Mouse (Mus musculus): ENCODE results near the gene Habp4. TPM values are rescaled to one million over a fixed set of nuclear protein-coding genes. Genes with fewer than 3 reads are reported as not detected.

Gene Habp4
- total and polyA plus RNA-seq, 2 experiments from 2014 or later, result 37.7 to 41.1 TPM

- 55% methylated on average over 2 of the region's 2 CpGs for WGBS
- Histone ChIP-seq H3K9ac (no peak overlapping the region), H3K9me3 (ENCODE audit: low read length) (no peaks in the 10 kb centered on the region), H3K4me1 (ENCODE audit: insufficient read depth) (peaks cover 3% of the 10 kb centered on the region; the same call in 1 of the 2 replicates), H3K27me3 (ENCODE audit: insufficient read depth, low read length) (peaks cover 7% of the 10 kb centered on the region; the same call in 1 of the 2 replicates), H3K27ac (ENCODE audit: low read depth, low read length) (no peak overlapping the region), H3K4me2 (ENCODE audit: low read depth) (no peak overlapping the region), H3K36me3 (ENCODE audit: insufficient read depth) (no peaks in the 10 kb centered on the region), H3K4me3 (ENCODE audit: low read depth, low read length) (no peak overlapping the region)
- no peak for TF ChIP-seq CTCF (IDR thresholded peaks at IDR 0.05; ENCODE audit: low read depth)
- no peak for ATAC-seq
- no peak for DNase-seq
Observed at GRCm38 (mm10) chr13:64154651-64155050, 7.0 kb upstream of the Habp4 start.

- TF ChIP-seq CTCF (IDR thresholded peaks at IDR 0.05; ENCODE audit: low read depth), result peak; percentile 52
- DNase-seq, result peak; percentile 4
- no peak for ATAC-seq
Observed at GRCm38 (mm10) chr13:64155171-64155571, 6.5 kb upstream of the Habp4 start.

DNA sequence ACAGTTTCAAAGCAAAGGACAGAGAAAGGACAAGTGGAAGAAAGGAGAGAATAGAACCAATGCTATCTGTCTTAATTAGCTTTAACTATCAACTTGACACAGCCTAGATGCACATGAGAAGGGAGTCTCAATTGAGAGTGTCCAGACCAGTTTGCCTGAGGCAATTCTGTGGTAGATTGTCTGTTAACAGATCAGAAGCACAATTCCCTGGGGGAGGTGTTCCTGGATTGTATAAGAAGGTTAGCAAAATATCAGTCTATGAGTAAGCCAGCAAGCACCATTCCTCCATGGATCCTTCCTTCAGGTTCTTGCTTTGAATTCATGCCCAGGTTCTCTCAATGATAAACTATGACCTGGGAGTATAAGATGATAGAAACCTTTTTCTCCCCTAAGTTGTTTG, 4.7 kb upstream of the Habp4 start:
- DNase-seq, result no peak
- H3K4me2 ChIP-seq (ENCODE audit: low read depth), result no peak overlapping the region
- no peak for TF ChIP-seq CTCF (IDR thresholded peaks at IDR 0.05; ENCODE audit: low read depth)

More at GRCm38 (mm10) chr13:64155171-64155571, 6.5 kb upstream of the Habp4 start:
- 17% methylated on average over 1 of the region's 1 CpGs for WGBS
- no peaks in the 10 kb centered on the region for H3K9me3 ChIP-seq (ENCODE audit: low read length)
- H3K4me1 ChIP-seq (ENCODE audit: insufficient read depth), result peaks cover 3% of the 10 kb centered on the region; the same call in 1 of the 2 replicates
- no peak overlapping the region for H3K9ac ChIP-seq
- no peak overlapping the region for H3K27ac ChIP-seq (ENCODE audit: low read depth, low read length)
- H3K4me2 ChIP-seq (ENCODE audit: low read depth), result no peak overlapping the region
- no peaks in the 10 kb centered on the region for H3K36me3 ChIP-seq (ENCODE audit: insufficient read depth)
- H3K4me3 ChIP-seq (ENCODE audit: low read depth, low read length), result no peak overlapping the region
- peaks cover 7% of the 10 kb centered on the region; the same call in 1 of the 2 replicates for H3K27me3 ChIP-seq (ENCODE audit: insufficient read depth, low read length)

DNA sequence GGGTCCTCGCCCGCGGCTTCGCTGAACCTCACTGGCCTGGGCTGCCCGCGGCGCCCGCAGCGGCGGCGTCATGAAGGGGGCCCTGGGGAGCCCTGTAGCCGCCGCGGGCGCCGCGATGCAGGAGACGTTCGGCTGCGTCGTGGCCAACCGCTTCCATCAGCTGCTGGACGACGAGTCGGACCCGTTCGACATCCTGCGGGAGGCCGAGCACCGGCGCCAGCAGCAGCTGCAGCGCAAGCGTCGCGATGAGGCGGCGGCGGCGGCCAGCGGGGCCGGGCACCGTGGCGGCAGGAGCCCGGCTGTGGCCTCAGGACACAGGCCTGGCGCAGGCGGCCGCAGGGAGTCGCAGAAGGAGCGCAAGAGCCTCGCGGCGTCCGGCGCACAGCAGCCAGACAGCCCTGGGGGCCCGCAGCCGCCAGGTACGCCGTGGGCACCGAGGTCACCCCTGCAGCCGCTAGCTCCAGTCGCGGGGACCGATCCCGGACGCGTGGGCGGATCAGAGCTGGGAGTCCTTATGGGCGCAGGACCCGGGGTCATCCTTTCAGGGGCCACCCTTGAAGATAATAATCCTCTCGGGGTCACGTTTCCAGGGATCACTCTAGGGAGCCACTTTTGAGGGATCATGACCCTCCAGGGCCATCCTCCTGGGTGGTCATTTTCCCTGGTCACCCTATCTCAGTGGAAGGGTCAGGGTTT, 440 bp downstream of the Habp4 start:
- no peaks in the 10 kb centered on the region for H3K9me3 ChIP-seq (ENCODE audit: low read length)
- no peaks in the 10 kb centered on the region for H3K4me1 ChIP-seq (ENCODE audit: insufficient read depth)
- no peak for TF ChIP-seq CTCF (IDR thresholded peaks at IDR 0.05; ENCODE audit: low read depth)
- peak overlapping the region; percentile 85 for H3K9ac ChIP-seq
- WGBS, result 2% methylated on average over 63 of the region's 71 CpGs
- no peak for DNase-seq
- peak; percentile 47 for ATAC-seq
- H3K36me3 ChIP-seq (ENCODE audit: insufficient read depth), result no peaks in the 10 kb centered on the region
- H3K4me3 ChIP-seq (ENCODE audit: low read depth, low read length), result peak overlapping the region; percentile 78
- H3K27ac ChIP-seq (ENCODE audit: low read depth, low read length), result peak overlapping the region; percentile 85
- H3K4me2 ChIP-seq (ENCODE audit: low read depth), result peak overlapping the region; percentile 98
- H3K27me3 ChIP-seq (ENCODE audit: insufficient read depth, low read length), result peaks cover under 1% of the 10 kb centered on the region; the same call in 1 of the 2 replicates

More for the DNA sequence above, 4.7 kb upstream of the Habp4 start:
- H3K27me3 ChIP-seq (ENCODE audit: insufficient read depth, low read length), result peaks cover 7% of the 10 kb centered on the region; the same call in 1 of the 2 replicates
- H3K36me3 ChIP-seq (ENCODE audit: insufficient read depth), result no peaks in the 10 kb centered on the region
- H3K9ac ChIP-seq, result no peak overlapping the region
- H3K9me3 ChIP-seq (ENCODE audit: low read length), result no peaks in the 10 kb centered on the region
- H3K4me1 ChIP-seq (ENCODE audit: insufficient read depth), result no peaks in the 10 kb centered on the region
- no peak for ATAC-seq
- H3K27ac ChIP-seq (ENCODE audit: low read depth, low read length), result no peak overlapping the region
- H3K4me3 ChIP-seq (ENCODE audit: low read depth, low read length), result no peak overlapping the region

DNA sequence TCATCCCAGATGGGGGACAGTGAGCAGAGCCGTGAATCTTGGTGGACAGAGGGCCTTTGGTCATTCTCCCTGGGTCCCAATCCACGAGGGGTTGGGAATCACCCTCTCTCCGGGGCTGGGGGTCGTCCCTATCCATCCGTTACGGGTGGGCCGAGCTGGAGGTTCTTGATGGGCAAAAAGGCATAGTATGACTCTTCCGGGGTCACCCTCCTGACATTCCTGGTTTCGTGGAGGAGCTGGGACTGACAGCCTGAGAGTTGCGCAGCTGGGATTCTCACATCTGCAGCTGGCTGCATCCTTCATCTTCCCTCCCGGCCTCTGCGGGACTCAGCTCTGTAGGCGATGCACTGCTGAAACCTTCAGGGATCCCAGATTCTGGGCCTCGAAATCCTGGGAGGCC, 1.0 kb downstream of the Habp4 start:
- no peak for ATAC-seq
- 1% methylated on average over 14 of the region's 14 CpGs for WGBS
- TF ChIP-seq CTCF (IDR thresholded peaks at IDR 0.05; ENCODE audit: low read depth), result no peak

GRCm38 (mm10) chr13:64163147-64163715, 1.6 kb downstream of the Habp4 start:
- H3K9me3 ChIP-seq (ENCODE audit: low read length), result peaks cover 6% of the 10 kb centered on the region
- WGBS, result 35% methylated on average over 13 of the region's 13 CpGs
- H3K9ac ChIP-seq, result peak overlapping the region; percentile 85
- no peak for ATAC-seq
- no peak for TF ChIP-seq CTCF (IDR thresholded peaks at IDR 0.05; ENCODE audit: low read depth)
- H3K27me3 ChIP-seq (ENCODE audit: insufficient read depth, low read length), result no peaks in the 10 kb centered on the region
- no peaks in the 10 kb centered on the region for H3K36me3 ChIP-seq (ENCODE audit: insufficient read depth)
- H3K4me2 ChIP-seq (ENCODE audit: low read depth), result peak overlapping the region; percentile 98
- peak; percentile 2 for DNase-seq
- H3K27ac ChIP-seq (ENCODE audit: low read depth, low read length), result no peak overlapping the region
- peak overlapping the region; percentile 78 for H3K4me3 ChIP-seq (ENCODE audit: low read depth, low read length)
- no peaks in the 10 kb centered on the region for H3K4me1 ChIP-seq (ENCODE audit: insufficient read depth)

More for the DNA sequence above, 1.0 kb downstream of the Habp4 start:
- peak overlapping the region; percentile 85 for H3K9ac ChIP-seq
- no peaks in the 10 kb centered on the region for H3K27me3 ChIP-seq (ENCODE audit: insufficient read depth, low read length)
- no peaks in the 10 kb centered on the region for H3K36me3 ChIP-seq (ENCODE audit: insufficient read depth)
- no peaks in the 10 kb centered on the region for H3K4me1 ChIP-seq (ENCODE audit: insufficient read depth)
- peaks cover 4% of the 10 kb centered on the region; the same call in 1 of the 2 replicates for H3K9me3 ChIP-seq (ENCODE audit: low read length)
- DNase-seq, result peak; percentile 31
- peak overlapping the region; percentile 78 for H3K4me3 ChIP-seq (ENCODE audit: low read depth, low read length)
- peak overlapping the region; percentile 98 for H3K4me2 ChIP-seq (ENCODE audit: low read depth)
- no peak overlapping the region for H3K27ac ChIP-seq (ENCODE audit: low read depth, low read length)

DNA sequence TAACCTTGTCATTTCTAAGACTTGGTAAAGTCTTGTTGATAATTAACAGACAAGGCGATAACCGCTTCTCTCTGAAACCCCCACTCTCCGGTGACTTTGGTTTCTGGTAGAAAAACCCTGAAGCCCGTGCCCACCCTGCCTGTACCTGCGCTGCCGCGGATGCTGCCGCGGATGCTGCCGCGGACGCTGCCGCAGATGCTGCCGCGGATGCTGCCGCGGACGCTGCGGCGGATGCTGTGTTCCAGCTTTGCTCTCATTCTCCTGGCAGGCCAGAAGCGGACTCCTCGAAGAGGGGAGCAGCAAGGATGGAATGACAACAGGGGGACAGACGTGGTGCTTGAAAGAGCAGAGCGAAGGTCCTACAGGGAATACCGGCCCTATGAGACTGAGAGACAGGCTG, 8.1 kb downstream of the Habp4 start:
- Histone ChIP-seq H3K9ac (no peak overlapping the region), H3K27ac (ENCODE audit: low read depth, low read length) (no peak overlapping the region), H3K27me3 (ENCODE audit: insufficient read depth, low read length) (no peaks in the 10 kb centered on the region), H3K9me3 (ENCODE audit: low read length) (peaks cover 38% of the 10 kb centered on the region), H3K36me3 (ENCODE audit: insufficient read depth) (peaks cover 15% of the 10 kb centered on the region; the same call in 1 of the 2 replicates), H3K4me1 (ENCODE audit: insufficient read depth) (no peaks in the 10 kb centered on the region), H3K4me2 (ENCODE audit: low read depth) (no peak overlapping the region), H3K4me3 (ENCODE audit: low read depth, low read length) (no peak overlapping the region)
- DNase-seq, result peak; percentile 11
- TF ChIP-seq CTCF (IDR thresholded peaks at IDR 0.05; ENCODE audit: low read depth), result no peak
- ATAC-seq, result no peak
- WGBS, result 99% methylated on average over 25 of the region's 25 CpGs
